Mouse (Mus musculus) kidney, adult 8-10 months (tissue): ENCODE results near the gene Cd68.
"Not testable (repeated sequence)": the region's sequence is repeated elsewhere in the genome, so short reads cannot be mapped to it uniquely, and the experiment has no call there.

Experiments used
- DNase-seq, 2 experiments: peaks; one replicate each; pipeline ENCODE4 v3.0.0; 2022

Gene Cd68

GRCm38 (mm10) chr11:69665961-69666664, at the start of gene Cd68:
TSS of gene Cd68 (minus strand) at chr11:69666153.
- no peak for DNase-seq

GRCm38 (mm10) chr11:69715482-69715881, 49.5 kb upstream of the Cd68 start:
- DNase-seq = peak; percentile 47 to 75

GRCm38 (mm10) chr11:69714636-69715329, 48.8 kb upstream of the Cd68 start:
- peak; percentile 79 to 85 for DNase-seq

GRCm38 (mm10) chr11:69712954-69713672, 47.2 kb upstream of the Cd68 start:
- peak; percentile 30 to 70 for DNase-seq

- DNase-seq = no peak
Observed at GRCm38 (mm10) chr11:69711082-69711481, 45.1 kb upstream of the Cd68 start.

- DNase-seq = no peak
Observed at GRCm38 (mm10) chr11:69710470-69710869, 44.5 kb upstream of the Cd68 start.

GRCm38 (mm10) chr11:69709554-69710446, 43.8 kb upstream of the Cd68 start:
- no peak for DNase-seq

- no peak for DNase-seq
Observed at GRCm38 (mm10) chr11:69708614-69709265, 42.8 kb upstream of the Cd68 start.

- DNase-seq = no peak
Observed at GRCm38 (mm10) chr11:69707873-69708381, 42.0 kb upstream of the Cd68 start.

- no peak for DNase-seq
Observed at GRCm38 (mm10) chr11:69707480-69707847, 41.5 kb upstream of the Cd68 start.

- peak; percentile 90 to 92 for DNase-seq
Observed at GRCm38 (mm10) chr11:69706775-69707479, 41.0 kb upstream of the Cd68 start.

- no peak for DNase-seq
Observed at GRCm38 (mm10) chr11:69704613-69705010, 38.7 kb upstream of the Cd68 start.

- no peak for DNase-seq
Observed at GRCm38 (mm10) chr11:69703814-69704612, 38.1 kb upstream of the Cd68 start.

GRCm38 (mm10) chr11:69703381-69703780, 37.4 kb upstream of the Cd68 start:
- not testable (repeated sequence) for DNase-seq

GRCm38 (mm10) chr11:69702886-69703285, 36.9 kb upstream of the Cd68 start:
- not testable (repeated sequence) for DNase-seq

- DNase-seq = no peak
Observed at GRCm38 (mm10) chr11:69699595-69699994, 33.6 kb upstream of the Cd68 start.

- DNase-seq = no peak
Observed at GRCm38 (mm10) chr11:69698574-69698973, 32.6 kb upstream of the Cd68 start.

GRCm38 (mm10) chr11:69697396-69697795, 31.4 kb upstream of the Cd68 start:
- DNase-seq = no peak

GRCm38 (mm10) chr11:69695361-69696181, 29.6 kb upstream of the Cd68 start, which contains the start of the genes Tnfsf12 and Tnfsfm13:
TSS of gene Tnfsf12 (minus strand) at chr11:69695849.
TSS of gene Tnfsfm13 (minus strand) at chr11:69696098.
- peak; percentile 72 to 74 for DNase-seq
